Mouse (Mus musculus): ENCODE measurements around the gene Prkd2. TPM values are rescaled to one million over a fixed set of nuclear protein-coding genes. Genes with fewer than 3 reads are reported as not detected.
A peak's percentile ranks its signal among the peaks of the same experiment; 100 is the strongest.

Prkd2 gene
- polyA plus RNA-seq, 1 experiment from 2014 or later = 11.0 TPM

- no peaks in the 10 kb centered on the region for H3K9me3 ChIP-seq (ENCODE audit: control insufficient read depth, low read length)
- WGBS = 94% methylated on average over 18 of the region's 18 CpGs
These were observed 4.5 kb upstream of the Prkd2 start for GRCm38 (mm10) chr7:16837916-16838803.

GRCm38 (mm10) chr7:16838804-16839426 lies 3.8 kb upstream of the Prkd2 start:
- Histone ChIP-seq H3K36me3 (ENCODE audit: control insufficient read depth, insufficient read depth, low read length) (peaks cover 5% of the 10 kb centered on the region; the same call in 1 of the 2 replicates), H3K27ac (ENCODE audit: low read depth, low read length) (no peak overlapping the region), H3K4me2 (ENCODE audit: low read depth, low read length, severe bottlenecking) (no peak overlapping the region), H3K27me3 (ENCODE audit: control insufficient read depth, insufficient read depth, low read length) (no peaks in the 10 kb centered on the region), H3K4me3 (ENCODE audit: low read depth, low read length) (no peak overlapping the region), H3K9ac (ENCODE audit: low read length) (no peak overlapping the region), H3K9me3 (ENCODE audit: control insufficient read depth, low read length) (no peaks in the 10 kb centered on the region), H3K4me1 (replicated peaks; ENCODE audit: control insufficient read depth, insufficient read depth, low read length) (peaks cover 3% of the 10 kb centered on the region)
- 84% methylated on average over 6 of the region's 6 CpGs for WGBS
- no peak for ATAC-seq (replicated peaks; ENCODE audit: low FRiP score)
- no peak for DNase-seq (ENCODE audit: low spot score)

More at GRCm38 (mm10) chr7:16837916-16838803, 4.5 kb upstream of the Prkd2 start:
- Histone ChIP-seq H3K27ac (ENCODE audit: low read depth, low read length) (no peak overlapping the region), H3K4me1 (replicated peaks; ENCODE audit: control insufficient read depth, insufficient read depth, low read length) (no peaks in the 10 kb centered on the region; the same call in 1 of the 2 replicates), H3K9ac (ENCODE audit: low read length) (no peak overlapping the region), H3K4me2 (ENCODE audit: low read depth, low read length, severe bottlenecking) (no peak overlapping the region), H3K36me3 (ENCODE audit: control insufficient read depth, insufficient read depth, low read length) (peaks cover 7% of the 10 kb centered on the region; the same call in 1 of the 2 replicates), H3K4me3 (ENCODE audit: low read depth, low read length) (no peak overlapping the region), H3K27me3 (ENCODE audit: control insufficient read depth, insufficient read depth, low read length) (no peaks in the 10 kb centered on the region)
- ATAC-seq (replicated peaks; ENCODE audit: low FRiP score) = no peak
- DNase-seq (ENCODE audit: low spot score) = no peak

GRCm38 (mm10) chr7:16839427-16840108 lies 3.1 kb upstream of the Prkd2 start:
- WGBS = 94% methylated on average over 12 of the region's 12 CpGs

GRCm38 (mm10) chr7:16840109-16840491 lies 2.6 kb upstream of the Prkd2 start:
- Histone ChIP-seq H3K4me1 (replicated peaks; ENCODE audit: control insufficient read depth, insufficient read depth, low read length) (peaks cover 8% of the 10 kb centered on the region), H3K4me3 (ENCODE audit: low read depth, low read length) (no peak overlapping the region), H3K9me3 (ENCODE audit: control insufficient read depth, low read length) (no peaks in the 10 kb centered on the region), H3K27ac (ENCODE audit: low read depth, low read length) (no peak overlapping the region), H3K4me2 (ENCODE audit: low read depth, low read length, severe bottlenecking) (no peak overlapping the region), H3K36me3 (ENCODE audit: control insufficient read depth, insufficient read depth, low read length) (peaks cover 3% of the 10 kb centered on the region; the same call in 1 of the 2 replicates), H3K27me3 (ENCODE audit: control insufficient read depth, insufficient read depth, low read length) (no peaks in the 10 kb centered on the region), H3K9ac (ENCODE audit: low read length) (no peak overlapping the region)
- ATAC-seq (replicated peaks; ENCODE audit: low FRiP score) (no peak), DNase-seq (ENCODE audit: low spot score) (no peak)
- 100% methylated on average over 2 of the region's 2 CpGs for WGBS

More at GRCm38 (mm10) chr7:16839427-16840108, 3.1 kb upstream of the Prkd2 start:
- DNase-seq (ENCODE audit: low spot score) (no peak), ATAC-seq (replicated peaks; ENCODE audit: low FRiP score) (no peak)
- H3K27ac ChIP-seq (ENCODE audit: low read depth, low read length) = no peak overlapping the region
- H3K9ac ChIP-seq (ENCODE audit: low read length) = no peak overlapping the region
- peaks cover 5% of the 10 kb centered on the region for H3K4me1 ChIP-seq (replicated peaks; ENCODE audit: control insufficient read depth, insufficient read depth, low read length)
- H3K27me3 ChIP-seq (ENCODE audit: control insufficient read depth, insufficient read depth, low read length) = no peaks in the 10 kb centered on the region
- no peaks in the 10 kb centered on the region for H3K9me3 ChIP-seq (ENCODE audit: control insufficient read depth, low read length)
- H3K36me3 ChIP-seq (ENCODE audit: control insufficient read depth, insufficient read depth, low read length) = peaks cover 5% of the 10 kb centered on the region; the same call in 1 of the 2 replicates
- H3K4me2 ChIP-seq (ENCODE audit: low read depth, low read length, severe bottlenecking) = no peak overlapping the region
- no peak overlapping the region for H3K4me3 ChIP-seq (ENCODE audit: low read depth, low read length)

GRCm38 (mm10) chr7:16841078-16841477 lies 1.6 kb upstream of the Prkd2 start:
- H3K4me3 ChIP-seq (ENCODE audit: low read depth, low read length) = no peak overlapping the region
- ATAC-seq (replicated peaks; ENCODE audit: low FRiP score) = no peak
- WGBS = 76% methylated on average over 4 of the region's 4 CpGs
- no peak for DNase-seq (ENCODE audit: low spot score)
- peaks cover 8% of the 10 kb centered on the region for H3K4me1 ChIP-seq (replicated peaks; ENCODE audit: control insufficient read depth, insufficient read depth, low read length)
- no peaks in the 10 kb centered on the region for H3K27me3 ChIP-seq (ENCODE audit: control insufficient read depth, insufficient read depth, low read length)
- no peak overlapping the region for H3K4me2 ChIP-seq (ENCODE audit: low read depth, low read length, severe bottlenecking)
- peaks cover 3% of the 10 kb centered on the region; the same call in 1 of the 2 replicates for H3K36me3 ChIP-seq (ENCODE audit: control insufficient read depth, insufficient read depth, low read length)
- no peak overlapping the region; the same call in 1 of the 2 replicates for H3K9ac ChIP-seq (ENCODE audit: low read length)
- H3K27ac ChIP-seq (ENCODE audit: low read depth, low read length) = no peak overlapping the region
- H3K9me3 ChIP-seq (ENCODE audit: control insufficient read depth, low read length) = no peaks in the 10 kb centered on the region

GRCm38 (mm10) chr7:16841561-16842560 lies 841 bp upstream of the Prkd2 start:
- Histone ChIP-seq H3K27ac (ENCODE audit: low read depth, low read length) (0 out of 2 replicates have a peak overlapping the region, but pooled peaks have one; percentile 25), H3K9me3 (ENCODE audit: control insufficient read depth, low read length) (no peaks in the 10 kb centered on the region), H3K4me3 (ENCODE audit: low read depth, low read length) (peak overlapping the region; percentile 59; the same call in 1 of the 2 replicates), H3K4me2 (ENCODE audit: low read depth, low read length, severe bottlenecking) (peak overlapping the region; percentile 97), H3K9ac (ENCODE audit: low read length) (peak overlapping the region; percentile 76), H3K36me3 (ENCODE audit: control insufficient read depth, insufficient read depth, low read length) (peaks cover 3% of the 10 kb centered on the region; the same call in 1 of the 2 replicates), H3K4me1 (replicated peaks; ENCODE audit: control insufficient read depth, insufficient read depth, low read length) (peaks cover 8% of the 10 kb centered on the region), H3K27me3 (ENCODE audit: control insufficient read depth, insufficient read depth, low read length) (no peaks in the 10 kb centered on the region)
- no peak for DNase-seq (ENCODE audit: low spot score)
- 48% methylated on average over 11 of the region's 11 CpGs for WGBS
- peak; percentile 3; the same call in 1 of the 2 replicates for ATAC-seq (replicated peaks; ENCODE audit: low FRiP score)

GRCm38 (mm10) chr7:16843441-16844171 lies 904 bp downstream of the Prkd2 start:
- 4% methylated on average over 33 of the region's 33 CpGs for WGBS
- Histone ChIP-seq H3K27ac (ENCODE audit: low read depth, low read length) (0 out of 2 replicates have a peak overlapping the region, but pooled peaks have one; percentile 34), H3K36me3 (ENCODE audit: control insufficient read depth, insufficient read depth, low read length) (no peaks in the 10 kb centered on the region; the same call in 1 of the 2 replicates), H3K4me2 (ENCODE audit: low read depth, low read length, severe bottlenecking) (peak overlapping the region; percentile 97), H3K4me3 (ENCODE audit: low read depth, low read length) (peak overlapping the region; percentile 59), H3K9me3 (ENCODE audit: control insufficient read depth, low read length) (no peaks in the 10 kb centered on the region), H3K27me3 (ENCODE audit: control insufficient read depth, insufficient read depth, low read length) (no peaks in the 10 kb centered on the region), H3K9ac (ENCODE audit: low read length) (peak overlapping the region; percentile 76), H3K4me1 (replicated peaks; ENCODE audit: control insufficient read depth, insufficient read depth, low read length) (peaks cover 8% of the 10 kb centered on the region)
- peak; percentile 67 for DNase-seq (ENCODE audit: low spot score)
- no peak for ATAC-seq (replicated peaks; ENCODE audit: low FRiP score)
